Mouse (Mus musculus) stomach, postnatal 0 days (tissue): ENCODE measurements around the gene Zbtb25. TPM values are rescaled to one million over a fixed set of nuclear protein-coding genes. Genes with fewer than 3 reads are reported as not detected.
A peak's percentile ranks its signal among the peaks of the same experiment; 100 is the strongest.

Experiments
- ATAC-seq: fragments of 200-750 bp; cut with Nextera tagmentation; 2 replicates; pipeline ENCODE4 v1.8.0; 2017; ENCODE audit not compliant: low FRiP score, low TSS enrichment
- DNase-seq: peaks from one replicate; pipeline ENCODE4 v3.0.0-alpha.2; 2016; ENCODE audit warnings: low spot score
- H3K27ac ChIP-seq: fragments of 300-500 bp; sonication (generic); replicated peaks from 2 replicates; pipeline ENCODE4 v1.5.1; 2014; ENCODE audit warnings: mild to moderate bottlenecking, control low read depth
- H3K27me3 ChIP-seq: fragments of 300-500 bp; sonication (generic); 2 replicates; pipeline ENCODE4 v1.6.1; 2014; ENCODE audit warnings: low read length; ENCODE audit not compliant: control insufficient read depth, insufficient read depth
- H3K36me3 ChIP-seq: fragments of 300-500 bp; sonication (generic); 2 replicates; pipeline ENCODE4 v1.6.1; 2014; ENCODE audit warnings: low read length, mixed read lengths; ENCODE audit not compliant: control insufficient read depth, insufficient read depth
- H3K4me1 ChIP-seq: fragments of 300-500 bp; sonication (generic); replicated peaks from 2 replicates; pipeline ENCODE4 v1.6.1; 2014; ENCODE audit warnings: antibody characterized with exemption; ENCODE audit not compliant: control insufficient read depth, insufficient read depth
- H3K4me2 ChIP-seq: fragments of 300-500 bp; sonication (generic); replicated peaks from 2 replicates; pipeline ENCODE4 v1.6.1; 2014; ENCODE audit warnings: low read depth, mild to moderate bottlenecking, control low read depth, moderate library complexity
- H3K4me3 ChIP-seq: fragments of 300-500 bp; sonication (generic); 2 replicates; pipeline ENCODE4 v1.5.1; 2014; ENCODE audit warnings: low read depth, low read length, control low read depth
- H3K9ac ChIP-seq: fragments of 300-500 bp; sonication (generic); 2 replicates; pipeline ENCODE4 v1.6.1; 2014; ENCODE audit warnings: mild to moderate bottlenecking, low read length, control low read depth, mixed read lengths
- H3K9me3 ChIP-seq: fragments of 300-500 bp; sonication (generic); 2 replicates; pipeline ENCODE4 v1.6.1; 2016; ENCODE audit warnings: low read length; ENCODE audit not compliant: control insufficient read depth
- CTCF ChIP-seq: IDR thresholded peaks from 2 replicates; pipeline ENCODE4 v1.5.1; 2016; ENCODE audit warnings: antibody characterized with exemption, low read depth, mild to moderate bottlenecking, moderate library complexity
- EP300 ChIP-seq: optimal IDR thresholded peaks from 2 replicates; pipeline ENCODE3; 2016; ENCODE audit warnings: antibody characterized with exemption
- WGBS: fragments of 180-500 bp; shearing (Covaris S2); extraction: QIAGEN DNeasy Blood & Tissue Kit; methylation state at CpG from one replicate; pipeline ENCODE4 v1.1.7; 2014; 5-methylcytosine and 5-hydroxymethylcytosine counted together
- polyA plus RNA-seq: library from polyadenylated mRNA; unstranded; fragments of >200 nt; fragmentation: Nextera tagmentation; extraction: Ambion mirVana; gene quantifications from 2 replicates; pipeline ENCODE4 v1.2.1, GENCODE M21; 2015

The Zbtb25 gene
- polyA plus RNA-seq = 7.0 and 7.4 TPM in 2 replicates

GRCm38 (mm10) chr12:76369206-76369977 is at the start of gene Zbtb25:
Gene Zbtb25 (minus strand): TSS chr12:76369602.
- Histone ChIP-seq H3K27me3 (no peaks in the 10 kb centered on the region), H3K9ac (peak within 1 kb of the TSS; percentile 98), H3K9me3 (no peaks in the 10 kb centered on the region), H3K36me3 (no peaks in the 10 kb centered on the region), H3K4me3 (peak within 1 kb of the TSS; percentile 96), H3K4me2 (peak within 1 kb of the TSS; percentile 68), H3K4me1 (0 out of 2 replicates have a peak, but pooled peaks cover 2% of the 10 kb centered on the region), H3K27ac (peak within 1 kb of the TSS; percentile 100)
- DNase-seq (peak; percentile 92), ATAC-seq (peak; percentile 90)
- TF ChIP-seq EP300 = no peak
- no peak for TF ChIP-seq CTCF
- WGBS = under 1% methylated on average over 72 of the region's 96 CpGs

DNA sequence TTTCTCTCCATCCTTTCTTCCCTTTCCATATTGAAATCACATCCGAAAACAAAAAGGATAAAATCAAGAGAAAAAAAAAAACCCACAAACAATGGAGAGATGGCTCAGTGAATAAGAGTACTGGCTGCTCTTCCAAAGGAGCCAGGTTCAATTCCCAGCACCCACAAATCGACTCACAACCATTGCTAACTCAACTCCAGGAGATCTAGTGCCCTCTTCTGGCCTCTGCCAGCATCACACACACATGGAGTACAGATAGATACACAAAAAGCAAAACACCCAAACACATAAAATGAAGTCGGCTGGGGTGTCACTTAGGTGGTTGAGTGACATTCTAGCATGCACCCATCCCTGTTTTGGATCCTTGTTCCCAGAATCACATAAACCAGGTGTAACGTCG is 48.9 kb upstream of the Zbtb25 start:
- Histone ChIP-seq H3K9me3 (no peaks in the 10 kb centered on the region), H3K27me3 (no peaks in the 10 kb centered on the region), H3K27ac (no peak overlapping the region), H3K9ac (no peak overlapping the region), H3K4me1 (no peaks in the 10 kb centered on the region), H3K4me2 (no peak overlapping the region), H3K4me3 (no peak overlapping the region), H3K36me3 (no peaks in the 10 kb centered on the region)
- 95% methylated on average over 5 of the region's 5 CpGs for WGBS
- no peak for ATAC-seq
- TF ChIP-seq EP300 (no peak), CTCF (peak; percentile 45)
- no peak for DNase-seq

DNA sequence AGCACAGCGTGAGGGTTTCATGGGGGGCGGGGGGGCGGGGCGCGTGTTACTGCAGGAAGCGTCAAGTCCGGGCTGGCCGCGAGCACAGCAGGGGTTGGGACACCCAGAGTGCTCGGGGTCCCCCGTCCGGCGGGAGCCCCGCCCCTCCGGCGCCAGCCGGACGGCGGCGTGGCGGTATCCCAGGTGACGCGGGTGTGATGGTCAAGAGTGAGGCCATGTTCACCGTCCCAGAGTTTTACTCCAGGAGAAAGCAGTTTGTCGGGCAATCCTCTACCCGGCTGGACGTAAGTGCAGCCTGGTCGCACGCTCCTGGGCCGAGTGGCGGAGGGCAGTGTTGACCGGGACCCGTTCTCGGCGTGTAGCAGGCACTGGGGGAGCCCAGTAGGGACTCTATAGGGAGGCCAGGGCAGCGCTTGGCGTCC is 48.0 kb upstream of the Zbtb25 start, which contains the start of gene Ppp1r36:
Gene Ppp1r36 (plus strand): TSS at position 106 of the 422 bp plus-strand sequence.
- 0 out of 2 replicates have a peak within 1 kb of the TSS, but pooled peaks have one; percentile 30 for H3K27ac ChIP-seq
- peak within 1 kb of the TSS; percentile 77 for H3K4me2 ChIP-seq
- peak within 1 kb of the TSS; percentile 38 for H3K4me3 ChIP-seq
- no peaks in the 10 kb centered on the region for H3K9me3 ChIP-seq
- DNase-seq = peak; percentile 58
- H3K27me3 ChIP-seq = no peaks in the 10 kb centered on the region
- H3K36me3 ChIP-seq = no peaks in the 10 kb centered on the region
- peak within 1 kb of the TSS; percentile 53 for H3K9ac ChIP-seq
- peak; percentile 84 for ATAC-seq
- TF ChIP-seq CTCF (no peak), EP300 (no peak)
- H3K4me1 ChIP-seq = no peaks in the 10 kb centered on the region
- WGBS = under 1% methylated on average over 37 of the region's 37 CpGs

DNA sequence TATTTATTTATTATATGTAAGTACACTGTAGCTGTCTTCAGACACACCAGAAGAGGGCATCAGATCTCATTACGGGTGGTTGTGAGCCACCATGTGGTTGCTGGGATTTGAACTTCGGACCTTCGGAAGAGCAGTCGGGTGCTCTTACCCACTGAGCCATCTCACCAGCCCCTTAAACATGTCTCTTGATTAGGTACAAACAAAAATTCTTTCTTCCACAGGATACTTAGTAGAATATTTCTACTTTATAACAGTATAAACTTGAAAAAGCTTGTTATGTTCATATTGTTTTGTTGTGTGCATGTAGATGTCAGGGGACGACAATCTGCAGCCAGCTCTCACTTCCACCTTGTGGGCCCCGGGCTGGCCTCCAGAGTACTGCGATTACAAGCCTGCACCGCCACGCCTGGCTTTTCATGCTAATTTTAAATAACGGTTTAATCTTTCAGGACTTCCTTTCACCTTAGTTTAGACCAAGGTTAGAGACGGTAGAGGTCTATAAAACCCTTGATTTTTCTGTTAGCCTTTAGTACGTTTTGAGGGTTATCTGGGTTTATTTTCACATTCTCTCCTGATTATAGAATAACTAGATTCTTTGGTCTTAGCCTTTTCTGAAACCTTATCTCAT is 46.1 kb upstream of the Zbtb25 start:
- Histone ChIP-seq H3K36me3 (no peaks in the 10 kb centered on the region), H3K27ac (no peak overlapping the region), H3K4me3 (no peak overlapping the region), H3K9ac (no peak overlapping the region), H3K27me3 (no peaks in the 10 kb centered on the region), H3K4me2 (no peak overlapping the region), H3K4me1 (no peaks in the 10 kb centered on the region), H3K9me3 (no peaks in the 10 kb centered on the region)
- TF ChIP-seq EP300 (no peak), CTCF (no peak)
- ATAC-seq (no peak), DNase-seq (no peak)
- WGBS = 74% methylated on average over 11 of the region's 12 CpGs

- H3K4me3 ChIP-seq = no peak overlapping the region
- peaks cover 2% of the 10 kb centered on the region; the same call in 1 of the 2 replicates for H3K27me3 ChIP-seq
- ATAC-seq (no peak), DNase-seq (no peak)
- peaks cover 2% of the 10 kb centered on the region; the same call in 1 of the 2 replicates for H3K4me1 ChIP-seq
- H3K27ac ChIP-seq = no peak overlapping the region
- no peak overlapping the region for H3K4me2 ChIP-seq
- H3K9ac ChIP-seq = no peak overlapping the region
- 54% methylated on average over 4 of the region's 4 CpGs for WGBS
- no peak for TF ChIP-seq CTCF
- TF ChIP-seq EP300 = no peak
- H3K36me3 ChIP-seq = no peaks in the 10 kb centered on the region
- H3K9me3 ChIP-seq = no peaks in the 10 kb centered on the region
These were observed 39.8 kb upstream of the Zbtb25 start for GRCm38 (mm10) chr12:76409166-76409565.
